Mouse (Mus musculus): ENCODE measurements around the gene Rnls. TPM values are rescaled to one million over a fixed set of nuclear protein-coding genes. Genes with fewer than 3 reads are reported as not detected.

Gene Rnls
- polyA plus RNA-seq, 1 experiment from 2014 or later = 4.8 TPM

GRCm38 (mm10) chr19:33244196-33244595 lies 147.9 kb downstream of the Rnls start:
- H3K4me2 ChIP-seq (ENCODE audit: low read depth, severe bottlenecking) = no peak overlapping the region
- DNase-seq (ENCODE audit: low spot score) (no peak), ATAC-seq (ENCODE audit: insufficient number of reproducible peaks, low FRiP score, low TSS enrichment, low read depth) (no peak)
- H3K36me3 ChIP-seq (ENCODE audit: control insufficient read depth, insufficient read depth, low read length) = no peaks in the 10 kb centered on the region
- H3K4me3 ChIP-seq (ENCODE audit: low read depth, low read length) = no peak overlapping the region
- no peak overlapping the region for H3K27ac ChIP-seq (replicated peaks; ENCODE audit: low read depth, low read length)
- no peak overlapping the region for H3K9ac ChIP-seq (ENCODE audit: low read length)
- no peaks in the 10 kb centered on the region for H3K9me3 ChIP-seq (ENCODE audit: control insufficient read depth, low read length)
- no peaks in the 10 kb centered on the region for H3K4me1 ChIP-seq (ENCODE audit: control insufficient read depth, insufficient read depth, low read length)
- no peaks in the 10 kb centered on the region for H3K27me3 ChIP-seq (ENCODE audit: control insufficient read depth, insufficient read depth, low read length)
- 81% methylated on average over 2 of the region's 2 CpGs for WGBS

GRCm38 (mm10) chr19:33240386-33240785 lies 151.7 kb downstream of the Rnls start:
- H3K4me2 ChIP-seq (ENCODE audit: low read depth, severe bottlenecking) = no peak overlapping the region
- DNase-seq (ENCODE audit: low spot score) = no peak
- H3K9ac ChIP-seq (ENCODE audit: low read length) = no peak overlapping the region
- no peaks in the 10 kb centered on the region for H3K4me1 ChIP-seq (ENCODE audit: control insufficient read depth, insufficient read depth, low read length)
- H3K36me3 ChIP-seq (ENCODE audit: control insufficient read depth, insufficient read depth, low read length) = no peaks in the 10 kb centered on the region
- WGBS = 87% methylated on average over 2 of the region's 2 CpGs
- no peak overlapping the region for H3K27ac ChIP-seq (replicated peaks; ENCODE audit: low read depth, low read length)
- no peaks in the 10 kb centered on the region for H3K27me3 ChIP-seq (ENCODE audit: control insufficient read depth, insufficient read depth, low read length)
- no peaks in the 10 kb centered on the region for H3K9me3 ChIP-seq (ENCODE audit: control insufficient read depth, low read length)
- no peak overlapping the region for H3K4me3 ChIP-seq (ENCODE audit: low read depth, low read length)
- ATAC-seq (ENCODE audit: insufficient number of reproducible peaks, low FRiP score, low TSS enrichment, low read depth) = no peak

GRCm38 (mm10) chr19:33232902-33233301 lies 159.2 kb downstream of the Rnls start:
- Histone ChIP-seq H3K27me3 (ENCODE audit: control insufficient read depth, insufficient read depth, low read length) (no peaks in the 10 kb centered on the region), H3K9me3 (ENCODE audit: control insufficient read depth, low read length) (no peaks in the 10 kb centered on the region), H3K4me1 (ENCODE audit: control insufficient read depth, insufficient read depth, low read length) (no peaks in the 10 kb centered on the region), H3K27ac (replicated peaks; ENCODE audit: low read depth, low read length) (no peak overlapping the region), H3K4me3 (ENCODE audit: low read depth, low read length) (no peak overlapping the region), H3K9ac (ENCODE audit: low read length) (no peak overlapping the region), H3K4me2 (ENCODE audit: low read depth, severe bottlenecking) (no peak overlapping the region), H3K36me3 (ENCODE audit: control insufficient read depth, insufficient read depth, low read length) (no peaks in the 10 kb centered on the region)
- DNase-seq (ENCODE audit: low spot score) (no peak), ATAC-seq (ENCODE audit: insufficient number of reproducible peaks, low FRiP score, low TSS enrichment, low read depth) (no peak)
- 89% methylated on average over 3 of the region's 3 CpGs for WGBS

- no peak for ATAC-seq (ENCODE audit: insufficient number of reproducible peaks, low FRiP score, low TSS enrichment, low read depth)
These were observed 160.8 kb downstream of the Rnls start for GRCm38 (mm10) chr19:33231303-33231702.

GRCm38 (mm10) chr19:33227004-33227403 lies 165.1 kb downstream of the Rnls start:
- Histone ChIP-seq H3K4me1 (ENCODE audit: control insufficient read depth, insufficient read depth, low read length) (no peaks in the 10 kb centered on the region), H3K4me2 (ENCODE audit: low read depth, severe bottlenecking) (no peak overlapping the region), H3K36me3 (ENCODE audit: control insufficient read depth, insufficient read depth, low read length) (no peaks in the 10 kb centered on the region), H3K27ac (replicated peaks; ENCODE audit: low read depth, low read length) (no peak overlapping the region), H3K9ac (ENCODE audit: low read length) (no peak overlapping the region), H3K9me3 (ENCODE audit: control insufficient read depth, low read length) (no peaks in the 10 kb centered on the region), H3K27me3 (ENCODE audit: control insufficient read depth, insufficient read depth, low read length) (no peaks in the 10 kb centered on the region), H3K4me3 (ENCODE audit: low read depth, low read length) (no peak overlapping the region)
- ATAC-seq (ENCODE audit: insufficient number of reproducible peaks, low FRiP score, low TSS enrichment, low read depth) (0 out of 2 replicates have a peak, but pooled peaks have one; percentile 70), DNase-seq (ENCODE audit: low spot score) (peak; percentile 77)
- WGBS = 4% methylated on average over 3 of the region's 3 CpGs

More at GRCm38 (mm10) chr19:33231303-33231702, 160.8 kb downstream of the Rnls start:
- no peak overlapping the region for H3K4me3 ChIP-seq (ENCODE audit: low read depth, low read length)
- 55% methylated on average over 6 of the region's 6 CpGs for WGBS
- no peak overlapping the region for H3K27ac ChIP-seq (replicated peaks; ENCODE audit: low read depth, low read length)
- no peak overlapping the region for H3K4me2 ChIP-seq (ENCODE audit: low read depth, severe bottlenecking)
- no peak for DNase-seq (ENCODE audit: low spot score)
- H3K4me1 ChIP-seq (ENCODE audit: control insufficient read depth, insufficient read depth, low read length) = no peaks in the 10 kb centered on the region
- H3K36me3 ChIP-seq (ENCODE audit: control insufficient read depth, insufficient read depth, low read length) = no peaks in the 10 kb centered on the region
- H3K9ac ChIP-seq (ENCODE audit: low read length) = no peak overlapping the region
- no peaks in the 10 kb centered on the region for H3K27me3 ChIP-seq (ENCODE audit: control insufficient read depth, insufficient read depth, low read length)
- H3K9me3 ChIP-seq (ENCODE audit: control insufficient read depth, low read length) = no peaks in the 10 kb centered on the region

GRCm38 (mm10) chr19:33225858-33226705 lies 166.0 kb downstream of the Rnls start:
- Histone ChIP-seq H3K27ac (replicated peaks; ENCODE audit: low read depth, low read length) (no peak overlapping the region), H3K9ac (ENCODE audit: low read length) (no peak overlapping the region), H3K9me3 (ENCODE audit: control insufficient read depth, low read length) (no peaks in the 10 kb centered on the region), H3K36me3 (ENCODE audit: control insufficient read depth, insufficient read depth, low read length) (no peaks in the 10 kb centered on the region), H3K4me2 (ENCODE audit: low read depth, severe bottlenecking) (no peak overlapping the region), H3K27me3 (ENCODE audit: control insufficient read depth, insufficient read depth, low read length) (no peaks in the 10 kb centered on the region), H3K4me3 (ENCODE audit: low read depth, low read length) (no peak overlapping the region), H3K4me1 (ENCODE audit: control insufficient read depth, insufficient read depth, low read length) (no peaks in the 10 kb centered on the region)
- WGBS = 79% methylated on average over 5 of the region's 5 CpGs
- ATAC-seq (ENCODE audit: insufficient number of reproducible peaks, low FRiP score, low TSS enrichment, low read depth) (no peak), DNase-seq (ENCODE audit: low spot score) (no peak)

- DNase-seq (ENCODE audit: low spot score) = no peak
These were observed 167.1 kb downstream of the Rnls start for GRCm38 (mm10) chr19:33225002-33225376.

GRCm38 (mm10) chr19:33224181-33225001 lies 167.7 kb downstream of the Rnls start:
- peak; percentile 57; the same call in 1 of the 2 replicates for ATAC-seq (ENCODE audit: insufficient number of reproducible peaks, low FRiP score, low TSS enrichment, low read depth)
- DNase-seq (ENCODE audit: low spot score) = peak; percentile 51

More at GRCm38 (mm10) chr19:33225002-33225376, 167.1 kb downstream of the Rnls start:
- no peak overlapping the region for H3K9ac ChIP-seq (ENCODE audit: low read length)
- H3K4me2 ChIP-seq (ENCODE audit: low read depth, severe bottlenecking) = no peak overlapping the region
- no peaks in the 10 kb centered on the region for H3K27me3 ChIP-seq (ENCODE audit: control insufficient read depth, insufficient read depth, low read length)
- no peak for ATAC-seq (ENCODE audit: insufficient number of reproducible peaks, low FRiP score, low TSS enrichment, low read depth)
- H3K4me3 ChIP-seq (ENCODE audit: low read depth, low read length) = no peak overlapping the region
- no peaks in the 10 kb centered on the region for H3K36me3 ChIP-seq (ENCODE audit: control insufficient read depth, insufficient read depth, low read length)
- no peak overlapping the region for H3K27ac ChIP-seq (replicated peaks; ENCODE audit: low read depth, low read length)
- no peaks in the 10 kb centered on the region for H3K4me1 ChIP-seq (ENCODE audit: control insufficient read depth, insufficient read depth, low read length)
- 91% methylated on average over 9 of the region's 9 CpGs for WGBS
- no peaks in the 10 kb centered on the region for H3K9me3 ChIP-seq (ENCODE audit: control insufficient read depth, low read length)

More at GRCm38 (mm10) chr19:33224181-33225001, 167.7 kb downstream of the Rnls start:
- Histone ChIP-seq H3K4me3 (ENCODE audit: low read depth, low read length) (no peak overlapping the region), H3K4me2 (ENCODE audit: low read depth, severe bottlenecking) (no peak overlapping the region), H3K4me1 (ENCODE audit: control insufficient read depth, insufficient read depth, low read length) (no peaks in the 10 kb centered on the region), H3K27me3 (ENCODE audit: control insufficient read depth, insufficient read depth, low read length) (no peaks in the 10 kb centered on the region), H3K9ac (ENCODE audit: low read length) (no peak overlapping the region), H3K27ac (replicated peaks; ENCODE audit: low read depth, low read length) (no peak overlapping the region), H3K9me3 (ENCODE audit: control insufficient read depth, low read length) (no peaks in the 10 kb centered on the region), H3K36me3 (ENCODE audit: control insufficient read depth, insufficient read depth, low read length) (no peaks in the 10 kb centered on the region)
- 61% methylated on average over 8 of the region's 8 CpGs for WGBS
